Mouse (Mus musculus): Measurements from ENCODE around the gene Kif19a. TPM values are rescaled to one million over a fixed set of nuclear protein-coding genes. Genes with fewer than 3 reads are reported as not detected.

The Kif19a gene
- polyA plus RNA-seq, 1 experiment from 2014 or later = 1.4 TPM

GRCm38 (mm10) chr11:114810344-114810743 lies 45.2 kb downstream of the Kif19a start:
- H3K9me3 ChIP-seq (ENCODE audit: control insufficient read depth, low read length) = no peaks in the 10 kb centered on the region
- H3K27ac ChIP-seq = no peak overlapping the region
- no peak overlapping the region for H3K4me3 ChIP-seq (replicated peaks; ENCODE audit: low read length)
- no peak for DNase-seq (ENCODE audit: low spot score)
- H3K4me2 ChIP-seq (replicated peaks) = no peak overlapping the region
- H3K36me3 ChIP-seq (replicated peaks; ENCODE audit: control insufficient read depth, insufficient read depth) = no peaks in the 10 kb centered on the region
- ATAC-seq (ENCODE audit: low FRiP score) = no peak
- H3K27me3 ChIP-seq (ENCODE audit: control insufficient read depth, insufficient read depth, low read length) = no peaks in the 10 kb centered on the region
- H3K9ac ChIP-seq = no peak overlapping the region
- peaks cover 9% of the 10 kb centered on the region for H3K4me1 ChIP-seq (replicated peaks; ENCODE audit: control insufficient read depth, insufficient read depth, low read length)
- WGBS = 25% methylated on average over 4 of the region's 4 CpGs

GRCm38 (mm10) chr11:114812731-114813240 lies 47.6 kb downstream of the Kif19a start:
- H3K27me3 ChIP-seq (ENCODE audit: control insufficient read depth, insufficient read depth, low read length) = no peaks in the 10 kb centered on the region
- H3K9me3 ChIP-seq (ENCODE audit: control insufficient read depth, low read length) = no peaks in the 10 kb centered on the region
- no peaks in the 10 kb centered on the region for H3K4me1 ChIP-seq (replicated peaks; ENCODE audit: control insufficient read depth, insufficient read depth, low read length)
- H3K4me3 ChIP-seq (replicated peaks; ENCODE audit: low read length) = no peak overlapping the region
- WGBS = 11% methylated on average over 6 of the region's 6 CpGs
- H3K27ac ChIP-seq = no peak overlapping the region
- no peak overlapping the region for H3K4me2 ChIP-seq (replicated peaks)
- peak; percentile 66; the same call in 1 of the 2 replicates for ATAC-seq (ENCODE audit: low FRiP score)
- peak; percentile 87 for DNase-seq (ENCODE audit: low spot score)
- H3K9ac ChIP-seq = no peak overlapping the region
- H3K36me3 ChIP-seq (replicated peaks; ENCODE audit: control insufficient read depth, insufficient read depth) = no peaks in the 10 kb centered on the region

- Histone ChIP-seq H3K4me3 (replicated peaks; ENCODE audit: low read length) (no peak overlapping the region), H3K27ac (no peak overlapping the region), H3K4me2 (replicated peaks) (no peak overlapping the region), H3K9ac (no peak overlapping the region), H3K4me1 (replicated peaks; ENCODE audit: control insufficient read depth, insufficient read depth, low read length) (no peaks in the 10 kb centered on the region), H3K36me3 (replicated peaks; ENCODE audit: control insufficient read depth, insufficient read depth) (no peaks in the 10 kb centered on the region), H3K9me3 (ENCODE audit: control insufficient read depth, low read length) (no peaks in the 10 kb centered on the region), H3K27me3 (ENCODE audit: control insufficient read depth, insufficient read depth, low read length) (no peaks in the 10 kb centered on the region)
- ATAC-seq (ENCODE audit: low FRiP score) (no peak), DNase-seq (ENCODE audit: low spot score) (no peak)
- WGBS = 81% methylated on average over 11 of the region's 11 CpGs
Observed at GRCm38 (mm10) chr11:114814873-114815592, 49.8 kb downstream of the Kif19a start.

GRCm38 (mm10) chr11:114816934-114817333 lies 51.7 kb downstream of the Kif19a start:
- Histone ChIP-seq H3K4me3 (replicated peaks; ENCODE audit: low read length) (no peak overlapping the region), H3K36me3 (replicated peaks; ENCODE audit: control insufficient read depth, insufficient read depth) (no peaks in the 10 kb centered on the region), H3K4me1 (replicated peaks; ENCODE audit: control insufficient read depth, insufficient read depth, low read length) (no peaks in the 10 kb centered on the region), H3K9me3 (ENCODE audit: control insufficient read depth, low read length) (no peaks in the 10 kb centered on the region), H3K9ac (no peak overlapping the region), H3K4me2 (replicated peaks) (no peak overlapping the region), H3K27me3 (ENCODE audit: control insufficient read depth, insufficient read depth, low read length) (no peaks in the 10 kb centered on the region), H3K27ac (no peak overlapping the region)
- 93% methylated on average over 4 of the region's 4 CpGs for WGBS
- no peak for DNase-seq (ENCODE audit: low spot score)
- no peak for ATAC-seq (ENCODE audit: low FRiP score)

GRCm38 (mm10) chr11:114818185-114818584 lies 53.0 kb downstream of the Kif19a start:
- no peak overlapping the region for H3K27ac ChIP-seq
- ATAC-seq (ENCODE audit: low FRiP score) (no peak), DNase-seq (ENCODE audit: low spot score) (no peak)
- 93% methylated on average over 7 of the region's 7 CpGs for WGBS
- H3K9me3 ChIP-seq (ENCODE audit: control insufficient read depth, low read length) = no peaks in the 10 kb centered on the region
- no peaks in the 10 kb centered on the region for H3K27me3 ChIP-seq (ENCODE audit: control insufficient read depth, insufficient read depth, low read length)
- H3K4me2 ChIP-seq (replicated peaks) = no peak overlapping the region
- peaks cover 8% of the 10 kb centered on the region for H3K4me1 ChIP-seq (replicated peaks; ENCODE audit: control insufficient read depth, insufficient read depth, low read length)
- no peak overlapping the region for H3K4me3 ChIP-seq (replicated peaks; ENCODE audit: low read length)
- no peak overlapping the region for H3K9ac ChIP-seq
- no peaks in the 10 kb centered on the region for H3K36me3 ChIP-seq (replicated peaks; ENCODE audit: control insufficient read depth, insufficient read depth)

- DNase-seq (ENCODE audit: low spot score) (no peak), ATAC-seq (ENCODE audit: low FRiP score) (no peak)
- H3K4me3 ChIP-seq (replicated peaks; ENCODE audit: low read length) = no peak overlapping the region
- WGBS = 15% methylated on average over 2 of the region's 2 CpGs
- H3K4me1 ChIP-seq (replicated peaks; ENCODE audit: control insufficient read depth, insufficient read depth, low read length) = peaks cover 14% of the 10 kb centered on the region
- H3K9ac ChIP-seq = no peak overlapping the region
- no peaks in the 10 kb centered on the region for H3K36me3 ChIP-seq (replicated peaks; ENCODE audit: control insufficient read depth, insufficient read depth)
- no peak overlapping the region for H3K27ac ChIP-seq
- no peaks in the 10 kb centered on the region for H3K9me3 ChIP-seq (ENCODE audit: control insufficient read depth, low read length)
- H3K4me2 ChIP-seq (replicated peaks) = no peak overlapping the region
- H3K27me3 ChIP-seq (ENCODE audit: control insufficient read depth, insufficient read depth, low read length) = no peaks in the 10 kb centered on the region
Observed at GRCm38 (mm10) chr11:114819110-114819509, 53.9 kb downstream of the Kif19a start.

- no peak for ATAC-seq (ENCODE audit: low FRiP score)
- no peaks in the 10 kb centered on the region for H3K36me3 ChIP-seq (replicated peaks; ENCODE audit: control insufficient read depth, insufficient read depth)
- 45% methylated on average over 3 of the region's 3 CpGs for WGBS
- no peaks in the 10 kb centered on the region for H3K9me3 ChIP-seq (ENCODE audit: control insufficient read depth, low read length)
- no peak overlapping the region for H3K4me3 ChIP-seq (replicated peaks; ENCODE audit: low read length)
- no peak overlapping the region for H3K27ac ChIP-seq
- DNase-seq (ENCODE audit: low spot score) = no peak
- no peaks in the 10 kb centered on the region for H3K27me3 ChIP-seq (ENCODE audit: control insufficient read depth, insufficient read depth, low read length)
- peaks cover 14% of the 10 kb centered on the region for H3K4me1 ChIP-seq (replicated peaks; ENCODE audit: control insufficient read depth, insufficient read depth, low read length)
- no peak overlapping the region for H3K9ac ChIP-seq
- H3K4me2 ChIP-seq (replicated peaks) = no peak overlapping the region
Observed at GRCm38 (mm10) chr11:114820444-114820843, 55.3 kb downstream of the Kif19a start.

GRCm38 (mm10) chr11:114821325-114821724 lies 56.1 kb downstream of the Kif19a start:
- 73% methylated on average over 1 of the region's 1 CpGs for WGBS
- no peak overlapping the region for H3K4me3 ChIP-seq (replicated peaks; ENCODE audit: low read length)
- H3K4me1 ChIP-seq (replicated peaks; ENCODE audit: control insufficient read depth, insufficient read depth, low read length) = peaks cover 14% of the 10 kb centered on the region
- no peak overlapping the region for H3K27ac ChIP-seq
- DNase-seq (ENCODE audit: low spot score) (no peak), ATAC-seq (ENCODE audit: low FRiP score) (no peak)
- H3K9me3 ChIP-seq (ENCODE audit: control insufficient read depth, low read length) = no peaks in the 10 kb centered on the region
- H3K9ac ChIP-seq = no peak overlapping the region
- no peaks in the 10 kb centered on the region for H3K27me3 ChIP-seq (ENCODE audit: control insufficient read depth, insufficient read depth, low read length)
- no peak overlapping the region for H3K4me2 ChIP-seq (replicated peaks)
- H3K36me3 ChIP-seq (replicated peaks; ENCODE audit: control insufficient read depth, insufficient read depth) = no peaks in the 10 kb centered on the region

- H3K9ac ChIP-seq = no peak overlapping the region
- no peak overlapping the region for H3K4me3 ChIP-seq (replicated peaks; ENCODE audit: low read length)
- peak overlapping the region; percentile 29 for H3K27ac ChIP-seq
- no peak overlapping the region for H3K4me2 ChIP-seq (replicated peaks)
- peak; percentile 52 for DNase-seq (ENCODE audit: low spot score)
- no peaks in the 10 kb centered on the region for H3K27me3 ChIP-seq (ENCODE audit: control insufficient read depth, insufficient read depth, low read length)
- H3K9me3 ChIP-seq (ENCODE audit: control insufficient read depth, low read length) = no peaks in the 10 kb centered on the region
- no peak; the same call in 1 of the 2 replicates for ATAC-seq (ENCODE audit: low FRiP score)
- H3K4me1 ChIP-seq (replicated peaks; ENCODE audit: control insufficient read depth, insufficient read depth, low read length) = peaks cover 14% of the 10 kb centered on the region
- H3K36me3 ChIP-seq (replicated peaks; ENCODE audit: control insufficient read depth, insufficient read depth) = no peaks in the 10 kb centered on the region
- WGBS = 44% methylated on average over 12 of the region's 12 CpGs
Observed at GRCm38 (mm10) chr11:114822727-114823126, 57.5 kb downstream of the Kif19a start.

Data from hindbrain, embryonic 14.5 days (tissue).